Mouse (Mus musculus) heart, adult 2 months (tissue): ENCODE data around the gene Cers2.

ENCODE experiments used
- CTCF ChIP-seq: fragments of 200-600 bp; IDR thresholded peaks from 2 replicates; pipeline ENCODE4 v1.8.1; 2022; ENCODE audit warnings: antibody characterized with exemption, mild to moderate bottlenecking, moderate library complexity
- EP300 ChIP-seq: fragments of 200-500 bp; IDR thresholded peaks from 2 replicates; pipeline ENCODE4 v1.6.1; 2011; ENCODE audit warnings: low read depth, low read length, control low read depth; ENCODE audit not compliant: insufficient read depth
- POLR2A ChIP-seq: fragments of 200-500 bp; IDR thresholded peaks from 2 replicates; pipeline ENCODE4 v1.6.1; 2011; ENCODE audit warnings: mild to moderate bottlenecking, low read depth, low read length, control low read depth; ENCODE audit not compliant: insufficient read depth

- no peak for TF ChIP-seq CTCF
- no peak for TF ChIP-seq EP300
- no peak for TF ChIP-seq POLR2A
Observed at GRCm38 (mm10) chr3:95338251-95338650, 23.7 kb downstream of the Cers2 start.
